Mouse (Mus musculus) CD4-positive, CD25-positive, alpha-beta regulatory T cell, adult 2 months (primary cell): Measurements from ENCODE around the gene 9130213A22Rik.
A peak's percentile ranks its signal among the peaks of the same experiment; 100 is the strongest.

ENCODE experiments used
- DNase-seq: peaks from one replicate; pipeline ENCODE4 v3.0.0-alpha.2; 2012; ENCODE audit warnings: low read depth, low spot score

Gene 9130213A22Rik

DNA sequence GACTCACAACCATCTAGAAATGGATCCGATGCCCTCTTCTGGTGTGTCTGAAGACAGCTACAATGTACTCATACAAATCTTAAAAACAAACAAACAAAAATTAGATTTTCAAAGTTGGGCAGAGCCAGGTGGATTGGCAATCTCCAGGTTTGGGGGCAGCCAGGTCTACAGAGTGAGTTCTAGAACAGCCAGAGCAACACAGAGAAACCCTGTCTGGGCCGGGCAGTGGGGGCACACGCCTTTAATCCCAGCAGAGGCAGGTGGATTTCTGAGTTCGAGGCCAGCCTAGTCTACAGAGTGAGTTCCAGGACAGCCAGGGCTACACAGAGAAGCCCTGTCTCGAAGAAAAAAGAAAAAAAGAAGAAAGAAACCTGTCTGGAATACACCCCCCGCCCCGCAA, 28.5 kb downstream of the 9130213A22Rik start:
- peak; percentile 18 for DNase-seq

DNA sequence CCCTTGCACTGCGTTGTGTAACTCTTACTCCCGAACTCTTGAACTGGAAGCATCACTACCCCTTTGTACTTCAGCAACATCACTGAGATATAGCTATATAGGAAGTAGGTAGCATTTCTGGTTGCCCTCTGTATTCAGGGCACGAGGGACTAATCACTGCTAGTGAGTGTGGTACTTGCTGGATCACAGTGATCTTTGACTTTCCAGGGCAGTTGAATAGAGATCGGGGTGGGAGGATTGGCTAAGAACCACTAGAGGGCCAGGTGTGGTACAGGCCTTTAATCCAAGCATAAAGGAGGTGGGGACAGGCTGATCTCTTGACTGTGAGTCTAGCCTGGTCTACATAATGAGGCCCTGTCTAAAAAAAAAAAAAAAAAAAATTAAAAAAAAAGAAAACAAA, 29.5 kb downstream of the 9130213A22Rik start:
- DNase-seq, result peak; percentile 69

DNA sequence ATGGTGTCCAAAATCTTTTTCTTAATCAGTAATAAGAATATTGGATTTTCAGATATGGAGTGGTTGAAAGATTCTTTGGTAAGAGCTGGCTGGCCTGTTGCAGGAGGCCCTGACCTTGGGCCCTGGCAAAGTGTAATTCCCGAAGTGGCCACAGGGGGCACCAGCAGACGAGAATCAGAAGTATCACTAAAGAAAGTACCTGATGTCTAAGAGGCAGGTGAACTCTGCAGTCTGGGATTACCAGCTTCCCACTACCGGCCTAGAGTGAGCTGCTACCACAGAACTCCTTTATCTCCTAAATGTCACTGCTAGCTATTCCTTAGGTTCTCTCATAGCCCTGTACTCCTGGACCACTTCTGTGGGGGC, 30.0 kb downstream of the 9130213A22Rik start:
- DNase-seq, result peak; percentile 91

DNA sequence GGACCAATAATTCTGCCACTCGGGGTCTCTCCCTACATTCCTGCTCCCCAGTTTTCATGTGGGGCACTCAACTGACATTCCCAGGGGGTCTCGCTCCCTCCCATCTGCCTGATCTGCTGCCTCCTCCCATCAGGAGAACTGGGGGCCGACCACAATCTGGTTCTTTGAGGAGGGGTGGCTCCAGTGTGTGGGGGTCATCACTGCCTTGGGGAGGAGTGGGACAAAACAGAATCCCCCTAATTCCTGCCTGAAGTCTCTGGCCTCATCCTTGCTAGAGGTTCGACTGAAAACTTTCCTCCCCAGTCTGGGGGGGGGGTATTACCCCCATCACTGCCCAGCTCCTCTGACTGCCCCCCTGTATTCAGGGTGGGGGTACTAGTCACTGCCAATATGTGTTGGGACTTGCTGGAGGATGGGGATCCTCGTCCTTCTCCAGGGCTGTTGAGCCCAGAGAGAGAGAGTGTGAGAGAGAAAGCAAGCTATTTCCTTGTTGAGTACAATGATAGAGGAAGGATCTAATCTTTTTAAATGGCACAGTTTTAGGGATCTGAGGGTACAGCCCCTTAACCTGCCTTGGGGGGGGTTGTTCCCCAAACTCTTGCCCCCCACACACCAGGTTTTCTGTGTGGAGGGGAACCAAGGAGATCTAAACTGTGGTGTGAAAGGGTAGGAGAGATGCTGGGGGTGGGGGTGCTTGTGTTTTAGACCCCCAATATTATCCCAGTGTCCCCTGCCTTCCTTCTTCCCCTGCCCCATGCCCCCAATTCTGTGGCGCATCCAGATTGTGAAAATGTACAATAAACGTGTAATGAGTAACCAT, 30.6 kb downstream of the 9130213A22Rik start:
- peak; percentile 20 for DNase-seq

DNA sequence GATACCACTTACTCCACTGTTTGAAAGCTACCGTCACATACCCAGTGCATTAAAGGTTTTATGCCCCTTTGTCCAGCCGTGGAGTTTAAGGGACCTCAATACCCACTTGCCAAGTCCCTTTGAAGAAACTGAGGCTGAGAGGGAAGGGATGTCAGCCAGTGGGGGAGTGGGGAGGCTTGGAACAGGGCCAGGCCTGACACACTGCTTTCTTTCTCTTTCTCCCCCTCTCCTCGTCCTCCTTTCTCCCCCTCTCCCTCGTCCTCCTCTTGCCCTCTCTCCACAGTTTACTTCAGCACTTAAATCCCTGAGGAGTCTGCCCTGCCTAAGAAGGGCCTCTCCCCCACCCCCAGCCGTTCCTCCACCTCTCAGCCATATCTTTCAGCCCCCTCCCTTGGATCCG, 32.0 kb downstream of the 9130213A22Rik start:
- peak; percentile 9 for DNase-seq

DNA sequence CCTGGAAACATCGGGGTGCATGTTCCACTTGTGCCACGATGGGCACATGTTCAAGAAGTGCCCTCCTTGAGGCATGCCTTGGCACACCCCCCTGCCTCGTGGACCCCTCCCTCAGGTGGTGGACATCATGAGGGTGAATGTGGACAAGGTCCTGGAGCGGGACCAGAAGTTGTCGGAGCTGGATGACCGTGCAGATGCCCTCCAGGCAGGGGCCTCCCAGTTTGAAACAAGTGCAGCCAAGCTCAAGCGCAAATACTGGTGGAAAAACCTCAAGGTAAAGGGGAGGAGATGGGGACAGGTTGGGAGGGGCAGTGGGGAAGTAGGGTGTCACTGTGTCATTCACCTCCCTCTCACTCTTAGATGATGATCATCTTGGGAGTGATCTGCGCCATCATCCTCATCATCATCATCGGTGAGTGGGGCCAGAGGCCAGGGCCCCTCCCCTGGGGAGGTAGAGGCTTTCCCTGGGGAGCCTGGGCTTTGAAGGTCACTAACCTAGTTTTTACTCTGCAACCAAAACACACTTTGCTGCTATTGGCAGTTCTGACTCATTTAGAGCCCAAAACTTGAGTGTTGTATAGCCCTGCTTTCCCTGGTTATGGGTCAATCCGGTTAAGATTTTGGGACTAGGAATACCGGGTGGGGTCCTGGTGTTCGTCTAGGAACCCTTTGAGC, 32.6 kb downstream of the 9130213A22Rik start:
- DNase-seq, result no peak

DNA sequence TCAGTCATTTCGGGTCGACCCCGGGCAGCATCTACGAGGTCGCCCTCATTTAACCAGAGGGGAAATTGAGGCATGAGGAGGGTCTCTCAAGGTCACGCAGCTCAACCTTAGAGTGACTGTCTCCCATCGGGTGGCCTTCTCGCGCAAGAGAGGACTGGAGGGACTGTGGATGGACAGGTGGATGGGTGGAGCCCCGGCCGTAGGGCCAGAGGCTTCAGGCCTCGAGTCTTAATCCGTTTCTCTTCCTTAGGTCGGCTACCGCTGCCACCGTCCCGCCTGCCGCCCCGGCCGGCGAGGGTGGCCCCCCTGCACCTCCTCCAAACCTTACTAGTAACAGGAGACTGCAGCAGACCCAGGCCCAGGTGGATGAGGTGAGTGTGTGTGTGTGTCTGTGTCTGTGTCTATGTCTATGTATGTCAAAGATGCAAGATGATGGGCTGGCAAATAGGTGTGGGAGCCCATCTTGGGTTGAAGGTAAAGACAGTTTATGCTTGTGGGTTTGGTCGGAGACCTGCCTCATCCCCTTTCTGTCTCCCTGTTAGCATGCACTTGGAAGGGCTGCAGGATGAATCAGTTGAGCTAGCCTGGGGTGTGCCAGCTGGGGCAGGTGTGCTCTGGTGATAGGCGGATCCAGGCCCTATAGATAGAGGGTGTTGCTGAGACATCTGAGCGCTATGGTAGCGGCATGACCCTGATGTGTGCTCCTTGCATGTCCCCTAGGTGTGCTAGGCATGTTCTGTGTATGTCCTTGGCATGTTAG, 33.4 kb downstream of the 9130213A22Rik start:
- DNase-seq, result peak; percentile 54

DNA sequence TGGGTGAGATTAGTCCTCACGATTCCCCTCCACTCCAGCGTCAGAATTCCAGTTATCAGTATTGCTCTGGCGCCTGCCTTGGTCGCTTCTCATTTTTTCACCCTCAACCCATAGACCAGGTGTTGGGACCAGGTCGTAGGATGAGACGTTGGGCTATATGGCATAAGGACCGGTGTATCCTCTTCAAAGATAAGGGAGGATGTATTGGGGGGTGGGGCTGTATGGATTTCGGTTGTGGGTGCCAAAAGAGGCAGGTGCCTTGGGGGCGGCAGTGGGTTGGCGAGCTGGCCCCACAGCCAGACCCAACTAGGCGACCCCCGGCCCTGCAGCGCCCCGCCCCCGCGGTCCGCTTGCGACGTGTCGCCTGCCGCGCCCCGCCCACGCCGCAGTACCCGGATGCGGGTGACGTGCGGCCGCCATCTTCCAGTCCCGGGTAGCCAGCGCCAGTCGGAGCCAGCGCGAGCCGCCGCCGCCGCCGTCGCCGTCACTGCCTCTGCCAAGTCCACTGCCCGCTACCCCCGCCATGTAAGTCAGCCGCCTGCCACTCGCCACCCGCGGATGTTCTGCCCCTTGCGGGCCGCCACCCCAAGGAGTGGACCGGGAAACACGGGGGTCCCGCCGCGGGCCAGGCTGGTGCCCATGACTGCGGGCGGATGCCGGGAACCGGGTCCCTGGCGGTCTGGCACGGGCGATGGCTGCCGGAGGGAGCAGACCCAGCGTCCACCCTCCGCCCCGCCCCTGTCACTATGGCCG, 34.1 kb downstream of the 9130213A22Rik start, which contains the start of gene Vamp2:
Vamp2 (plus strand) TSS at position 388 of the 753 bp plus-strand sequence.
- peak; percentile 97 for DNase-seq

DNA sequence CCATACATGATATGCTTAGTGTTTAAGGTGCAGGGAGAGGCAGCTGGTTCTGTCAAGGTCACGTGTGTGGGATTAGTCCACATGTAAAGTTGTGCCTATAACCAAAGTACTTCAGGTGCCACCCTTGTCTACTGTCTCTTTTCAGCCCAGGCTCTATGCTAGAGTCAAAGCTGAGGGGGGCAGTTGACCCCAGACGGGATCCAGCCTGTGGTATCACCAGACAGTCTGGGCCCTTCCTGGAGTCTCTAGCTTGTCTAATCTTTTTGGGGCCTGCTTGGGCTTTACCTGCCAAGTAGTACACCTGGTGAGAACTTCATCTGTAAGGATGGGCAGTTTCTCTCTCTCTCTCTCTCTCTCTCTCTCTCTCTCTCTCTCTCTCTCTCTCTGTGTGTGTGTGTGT, 34.8 kb downstream of the 9130213A22Rik start:
- peak; percentile 20 for DNase-seq

DNA sequence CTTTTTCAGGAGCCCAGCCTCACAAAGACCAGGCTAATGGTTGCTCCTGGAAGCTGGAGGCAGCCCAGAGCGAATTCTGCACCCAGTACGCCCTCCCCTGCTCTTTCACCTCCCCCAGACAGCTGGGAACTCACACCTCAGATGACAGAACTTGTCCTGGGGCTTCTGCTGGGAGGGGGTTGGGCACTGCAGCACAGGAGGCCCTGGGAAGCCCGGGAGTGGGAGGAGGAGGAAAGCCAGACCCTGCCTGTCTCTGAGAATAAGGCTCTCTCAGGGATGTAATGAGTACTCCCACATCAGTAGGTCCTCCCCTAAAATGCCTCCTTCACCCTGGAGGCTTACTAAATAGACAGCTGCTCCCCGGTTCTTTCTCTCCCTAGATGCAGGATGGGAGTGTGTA, 35.3 kb downstream of the 9130213A22Rik start:
- no peak for DNase-seq

DNA sequence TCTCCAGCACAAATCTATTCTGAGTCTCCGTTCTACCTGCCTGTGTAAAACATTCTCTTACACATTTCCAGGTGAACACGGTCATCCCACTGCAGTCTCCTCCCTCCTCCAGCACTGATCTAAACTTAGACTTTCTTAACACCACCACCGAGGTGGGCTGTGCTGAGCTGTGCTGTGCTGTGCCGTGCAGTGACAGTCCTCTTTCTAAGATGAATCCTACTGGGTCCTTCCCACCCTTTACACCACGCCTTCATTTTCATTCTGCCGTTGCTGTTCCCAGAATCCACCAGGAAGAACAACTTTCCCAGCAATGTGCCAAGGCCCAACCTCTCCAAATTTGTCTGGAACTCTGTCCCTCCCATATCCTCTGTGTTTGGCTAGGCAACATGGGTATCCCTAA, 36.0 kb downstream of the 9130213A22Rik start:
- DNase-seq, result no peak

DNA sequence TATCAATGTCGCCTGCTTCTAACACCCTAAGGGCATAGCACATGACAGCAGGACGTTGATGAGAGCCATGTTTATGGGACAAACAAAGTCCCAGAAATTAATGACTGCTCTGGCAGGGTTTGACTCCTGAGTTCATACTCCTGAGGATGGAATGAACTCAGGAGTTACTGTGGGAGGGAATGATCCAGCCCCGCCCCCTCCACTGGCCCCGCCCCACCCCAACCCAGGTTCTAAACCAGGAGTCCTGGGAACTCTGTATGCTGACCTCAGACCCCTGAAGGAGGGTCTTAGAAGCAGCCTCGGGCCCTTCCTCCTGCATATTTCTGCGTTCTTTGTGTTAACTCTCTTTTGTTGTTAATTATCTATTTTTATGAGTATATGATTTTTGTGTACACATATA, 36.8 kb downstream of the 9130213A22Rik start:
- DNase-seq, result no peak

DNA sequence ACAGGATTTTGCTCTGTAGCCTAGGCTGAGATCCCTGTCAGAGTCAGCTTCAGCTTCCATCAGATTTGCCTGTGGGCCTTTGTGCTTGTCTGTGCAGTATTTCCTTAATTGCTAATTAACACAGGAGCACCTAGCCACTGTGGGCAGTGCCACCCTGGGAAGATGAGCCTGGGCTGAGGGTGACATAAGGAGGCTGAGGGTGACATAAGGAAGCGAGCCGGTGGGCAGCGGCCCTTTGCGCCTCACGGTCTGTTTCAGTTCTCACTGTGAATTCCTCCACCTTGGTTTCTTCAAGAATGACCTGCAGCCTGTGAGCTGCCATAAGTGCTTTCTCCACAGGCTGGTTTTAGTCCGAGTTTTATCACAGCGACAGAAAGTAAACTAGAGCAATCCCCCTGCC, 40.8 kb downstream of the 9130213A22Rik start:
- DNase-seq, result no peak

DNA sequence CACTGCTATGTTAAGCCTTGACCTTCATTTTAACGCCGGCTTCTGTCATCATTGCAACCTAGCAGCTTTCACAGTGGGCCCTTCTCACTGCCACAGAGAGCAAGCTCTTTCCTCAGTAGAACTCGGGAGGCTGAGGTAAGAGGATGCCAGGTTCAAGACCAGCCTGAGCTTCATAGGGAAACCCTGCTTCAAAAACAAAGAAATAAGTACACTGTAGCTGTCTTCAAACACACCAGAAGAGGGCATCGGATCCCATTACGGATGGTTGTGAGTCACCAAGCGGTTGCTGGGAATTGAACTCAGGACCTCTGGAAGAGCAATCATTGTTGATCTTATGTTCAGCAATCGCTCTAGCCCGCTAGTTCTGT, 41.5 kb downstream of the 9130213A22Rik start:
- DNase-seq, result no peak

DNA sequence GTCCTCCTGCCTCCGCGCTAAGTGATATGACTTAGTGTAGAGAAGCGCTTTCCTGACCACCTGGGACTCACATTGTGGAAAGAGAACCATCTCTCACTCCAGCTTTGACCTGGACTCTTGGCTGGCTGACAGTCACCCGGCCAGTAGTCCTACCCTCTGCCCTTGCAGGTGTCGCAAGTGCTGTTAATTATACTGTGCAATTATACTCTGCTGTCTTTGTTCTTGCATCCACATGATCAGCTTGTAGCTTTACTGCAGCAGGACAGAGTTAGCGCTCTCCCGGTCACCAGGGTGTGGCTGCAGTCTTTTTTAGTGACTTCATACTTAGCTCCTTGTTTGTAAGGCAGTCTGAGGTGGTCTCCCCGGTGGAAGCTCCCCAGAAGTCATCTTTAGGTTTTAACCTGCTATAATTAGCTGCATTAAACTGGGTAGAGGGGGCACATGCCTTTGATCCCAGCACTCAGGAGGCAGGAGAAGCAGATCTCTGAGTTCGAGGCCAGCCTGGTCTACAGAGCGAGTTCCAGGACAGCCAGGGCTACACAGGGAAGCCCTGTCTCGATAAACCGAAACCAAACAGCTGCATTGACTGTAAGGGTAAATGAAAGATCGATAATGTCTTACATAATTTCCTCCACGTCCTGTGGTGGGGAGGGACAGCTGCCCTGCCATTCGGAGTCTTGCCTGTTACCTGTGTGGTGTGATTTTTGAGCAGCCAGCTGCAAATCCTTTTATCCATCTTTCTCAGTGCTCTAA, 42.1 kb downstream of the 9130213A22Rik start:
- no peak for DNase-seq

DNA sequence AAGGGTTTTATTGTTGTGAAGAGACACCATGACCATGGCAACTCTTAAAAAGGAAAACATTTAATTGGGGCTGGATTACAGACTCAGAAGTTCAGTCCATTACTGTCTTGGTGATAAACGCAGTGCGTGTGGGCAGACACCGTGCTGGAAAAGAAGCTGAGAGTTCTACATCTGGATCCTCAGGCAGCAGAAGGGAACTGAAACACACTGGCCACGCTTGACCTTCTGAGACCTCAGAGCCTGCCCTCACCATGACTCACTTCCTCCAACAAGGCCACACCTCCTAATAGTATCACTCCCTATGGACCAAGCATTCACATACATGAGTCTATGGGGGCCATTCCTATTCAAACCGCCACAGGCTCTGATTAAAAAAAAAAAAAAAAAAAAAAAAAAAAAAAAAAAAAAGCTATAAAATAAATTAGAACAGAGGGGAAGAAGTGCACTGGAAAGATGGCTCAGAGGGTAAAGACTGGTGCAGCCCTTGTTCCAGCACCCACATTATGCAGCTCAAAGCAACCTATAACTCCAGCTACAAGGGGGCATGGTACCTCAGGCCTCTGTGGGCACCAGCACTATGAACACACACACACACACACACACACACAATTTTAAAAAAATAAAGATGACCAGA, 43.5 kb downstream of the 9130213A22Rik start:
- no peak for DNase-seq

DNA sequence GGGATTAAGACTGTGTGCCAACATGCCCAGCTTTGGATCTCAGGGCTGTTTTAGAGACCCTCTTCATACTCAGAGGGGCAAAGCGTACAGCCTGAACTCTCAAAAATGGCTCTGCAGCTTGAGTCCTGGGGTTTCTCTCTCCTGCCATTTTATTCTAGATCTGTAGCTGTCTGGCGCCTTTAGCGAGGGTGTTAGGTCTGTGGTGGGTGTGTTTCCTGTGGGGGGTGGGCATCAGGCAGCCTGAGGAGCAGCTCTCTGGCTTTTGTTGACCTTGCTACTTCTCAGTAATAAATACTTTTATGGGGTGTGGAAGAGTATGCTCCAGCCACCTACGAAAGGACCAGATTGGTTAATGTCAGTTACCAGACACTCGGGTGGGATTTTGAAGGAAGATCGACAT, 44.3 kb downstream of the 9130213A22Rik start:
- no peak for DNase-seq

DNA sequence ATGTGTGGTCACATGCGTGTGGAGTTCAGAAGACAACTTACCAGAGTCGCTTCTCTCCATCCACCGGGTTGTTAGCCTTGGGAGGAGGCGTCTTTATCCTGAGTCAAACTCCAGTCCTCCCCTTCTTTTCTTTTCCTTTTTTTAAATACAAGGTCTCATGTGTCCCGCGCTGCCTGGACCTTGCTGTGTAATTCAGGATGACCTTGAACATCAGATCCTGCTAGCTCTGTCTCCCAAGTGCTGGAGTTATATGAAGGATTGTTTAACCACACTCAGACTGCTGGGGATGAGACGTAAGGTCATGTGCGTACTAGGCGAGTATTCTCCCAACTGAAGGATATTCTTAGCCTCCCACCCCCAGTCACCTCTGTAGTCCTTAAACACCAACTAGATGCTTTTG, 45.1 kb downstream of the 9130213A22Rik start:
- DNase-seq, result no peak

DNA sequence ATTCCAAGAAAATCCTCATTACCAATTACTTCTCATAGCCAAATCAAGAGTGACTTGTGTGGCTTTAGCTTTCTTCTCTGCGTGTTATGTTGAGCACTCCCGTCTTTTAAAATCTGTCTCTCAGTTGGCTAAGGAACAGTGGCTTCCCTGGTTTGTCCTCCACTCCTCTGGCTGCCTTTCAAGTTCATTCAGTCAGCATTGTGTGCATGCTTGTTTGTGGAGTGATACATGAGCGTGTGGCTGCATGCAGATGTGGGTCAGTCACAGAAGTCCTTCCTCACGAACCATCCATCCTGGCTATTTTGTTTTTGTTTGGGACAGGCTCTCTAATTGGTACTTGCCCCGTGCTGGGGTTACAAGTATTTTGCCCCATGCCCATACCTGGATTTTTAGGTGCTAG, 45.8 kb downstream of the 9130213A22Rik start:
- no peak for DNase-seq

DNA sequence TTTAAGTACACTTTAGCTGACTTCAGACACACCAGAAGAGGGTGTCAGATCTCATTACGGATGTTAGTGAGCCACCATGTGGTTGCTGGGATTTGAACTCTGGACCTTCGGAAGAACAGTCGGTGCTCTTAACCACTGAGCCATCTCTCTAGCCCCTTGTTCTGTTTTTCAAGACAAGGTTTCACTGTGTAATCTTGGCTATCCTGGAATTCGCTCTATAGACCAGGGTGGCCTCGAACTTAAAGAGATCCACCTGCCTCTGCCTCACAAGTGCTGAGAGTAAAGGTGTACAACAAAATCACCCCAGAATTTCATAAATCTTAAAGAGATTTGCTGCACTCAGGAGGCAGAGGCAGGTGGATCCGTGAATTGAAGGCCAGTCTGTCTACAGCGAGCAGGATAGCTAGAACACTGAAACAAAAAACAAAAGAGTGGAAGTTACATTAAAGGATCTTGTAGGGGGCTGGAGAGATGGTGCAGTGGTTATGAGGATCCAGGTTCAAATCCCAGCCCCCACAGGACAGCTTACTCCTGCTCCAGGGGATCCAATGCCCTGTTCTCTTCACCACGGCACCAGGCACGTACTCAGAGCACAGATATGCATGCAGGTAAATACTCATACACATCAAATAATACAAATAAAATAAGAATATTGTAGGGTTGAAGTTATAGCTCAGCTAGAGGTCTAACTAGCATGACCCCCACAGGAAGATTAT, 46.5 kb downstream of the 9130213A22Rik start:
- no peak for DNase-seq
